Mouse (Mus musculus): ENCODE data around the gene Dlx6. TPM values are rescaled to one million over a fixed set of nuclear protein-coding genes. Genes with fewer than 3 reads are reported as not detected.

The Dlx6 gene
- polyA plus RNA-seq, 1 experiment from 2014 or later = not detected

GRCm38 (mm10) chr6:6879371-6880325, 16.5 kb downstream of the Dlx6 start:
- ATAC-seq (ENCODE audit: low read depth) = no peak
- Histone ChIP-seq H3K36me3 (ENCODE audit: control insufficient read depth, insufficient read depth, low read length) (no peaks in the 10 kb centered on the region), H3K27me3 (ENCODE audit: control insufficient read depth, insufficient read depth, low read depth, low read length) (peaks cover 95% of the 10 kb centered on the region), H3K4me1 (replicated peaks; ENCODE audit: control insufficient read depth, insufficient read depth, low read length) (peaks cover 11% of the 10 kb centered on the region), H3K4me2 (ENCODE audit: low read depth, low read length) (no peak overlapping the region), H3K9me3 (ENCODE audit: control insufficient read depth, low read length) (no peaks in the 10 kb centered on the region), H3K9ac (ENCODE audit: low read length) (no peak overlapping the region), H3K27ac (ENCODE audit: low read length) (no peak overlapping the region), H3K4me3 (ENCODE audit: low read length) (no peak overlapping the region)
- 2% methylated on average over 44 of the region's 44 CpGs for WGBS

- H3K27me3 ChIP-seq (ENCODE audit: control insufficient read depth, insufficient read depth, low read depth, low read length) = peaks cover 91% of the 10 kb centered on the region
- H3K9ac ChIP-seq (ENCODE audit: low read length) = no peak overlapping the region
- peaks cover 11% of the 10 kb centered on the region for H3K4me1 ChIP-seq (replicated peaks; ENCODE audit: control insufficient read depth, insufficient read depth, low read length)
- H3K9me3 ChIP-seq (ENCODE audit: control insufficient read depth, low read length) = no peaks in the 10 kb centered on the region
- H3K4me3 ChIP-seq (ENCODE audit: low read length) = peak overlapping the region; percentile 49
- WGBS = 2% methylated on average over 24 of the region's 24 CpGs
- peak overlapping the region; percentile 76; the same call in 1 of the 2 replicates for H3K4me2 ChIP-seq (ENCODE audit: low read depth, low read length)
- H3K27ac ChIP-seq (ENCODE audit: low read length) = no peak overlapping the region
- no peak for ATAC-seq (ENCODE audit: low read depth)
- H3K36me3 ChIP-seq (ENCODE audit: control insufficient read depth, insufficient read depth, low read length) = no peaks in the 10 kb centered on the region
Observed at GRCm38 (mm10) chr6:6880361-6881114, 17.4 kb downstream of the Dlx6 start.

GRCm38 (mm10) chr6:6881115-6881637, 18.0 kb downstream of the Dlx6 start:
- H3K27me3 ChIP-seq (ENCODE audit: control insufficient read depth, insufficient read depth, low read depth, low read length) = peaks cover 84% of the 10 kb centered on the region
- H3K4me3 ChIP-seq (ENCODE audit: low read length) = peak overlapping the region; percentile 49
- peak overlapping the region; percentile 39 for H3K9ac ChIP-seq (ENCODE audit: low read length)
- H3K4me1 ChIP-seq (replicated peaks; ENCODE audit: control insufficient read depth, insufficient read depth, low read length) = peaks cover 11% of the 10 kb centered on the region
- peak overlapping the region; percentile 76 for H3K4me2 ChIP-seq (ENCODE audit: low read depth, low read length)
- H3K36me3 ChIP-seq (ENCODE audit: control insufficient read depth, insufficient read depth, low read length) = no peaks in the 10 kb centered on the region
- WGBS = under 1% methylated on average over 30 of the region's 30 CpGs
- H3K27ac ChIP-seq (ENCODE audit: low read length) = no peak overlapping the region
- ATAC-seq (ENCODE audit: low read depth) = no peak; the same call in 1 of the 2 replicates
- H3K9me3 ChIP-seq (ENCODE audit: control insufficient read depth, low read length) = no peaks in the 10 kb centered on the region

DNA sequence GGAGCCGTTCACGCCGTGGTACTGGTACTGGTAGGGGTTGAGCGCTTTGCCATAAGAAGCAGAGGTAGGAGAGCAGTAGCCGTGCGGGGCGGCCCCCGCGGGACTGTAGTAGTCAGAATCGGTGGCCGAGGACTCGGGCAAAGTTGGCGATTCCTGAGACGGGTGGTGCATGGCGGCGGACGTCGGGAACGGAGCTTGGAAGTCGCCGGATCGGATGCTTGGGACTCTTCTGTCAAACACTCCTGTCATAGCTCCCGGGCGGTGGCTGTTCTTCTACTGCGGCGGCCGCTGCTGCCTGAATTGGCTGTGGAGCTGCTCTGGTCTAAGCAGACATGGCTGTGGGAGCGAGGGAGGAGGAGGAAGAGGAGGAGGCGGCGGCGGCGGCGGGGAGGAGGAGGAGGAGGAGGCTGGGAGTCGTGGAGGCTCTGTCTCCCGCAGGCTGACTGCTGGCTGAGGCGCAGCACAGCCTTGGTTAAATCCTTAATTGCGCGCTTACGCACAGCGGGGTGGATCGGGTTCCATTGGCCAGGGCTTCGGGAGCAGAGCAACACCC, 18.6 kb downstream of the Dlx6 start, which contains the start of gene Dlx5:
Gene Dlx5 (minus strand): TSS at position 448 of the 553 bp plus-strand sequence.
- Histone ChIP-seq H3K27me3 (ENCODE audit: control insufficient read depth, insufficient read depth, low read depth, low read length) (peaks cover 79% of the 10 kb centered on the region), H3K4me3 (ENCODE audit: low read length) (peak within 1 kb of the TSS; percentile 49), H3K27ac (ENCODE audit: low read length) (no peak within 1 kb of the TSS), H3K9ac (ENCODE audit: low read length) (peak within 1 kb of the TSS; percentile 39), H3K4me2 (ENCODE audit: low read depth, low read length) (peak within 1 kb of the TSS; percentile 76), H3K9me3 (ENCODE audit: control insufficient read depth, low read length) (no peaks in the 10 kb centered on the region), H3K4me1 (replicated peaks; ENCODE audit: control insufficient read depth, insufficient read depth, low read length) (peaks cover 11% of the 10 kb centered on the region), H3K36me3 (ENCODE audit: control insufficient read depth, insufficient read depth, low read length) (no peaks in the 10 kb centered on the region)
- under 1% methylated on average over 34 of the region's 42 CpGs for WGBS
- peak; percentile 76 for ATAC-seq (ENCODE audit: low read depth)

- peak overlapping the region; percentile 76; the same call in 1 of the 2 replicates for H3K4me2 ChIP-seq (ENCODE audit: low read depth, low read length)
- no peak overlapping the region for H3K9ac ChIP-seq (ENCODE audit: low read length)
- 10% methylated on average over 10 of the region's 11 CpGs for WGBS
- peaks cover 11% of the 10 kb centered on the region for H3K4me1 ChIP-seq (replicated peaks; ENCODE audit: control insufficient read depth, insufficient read depth, low read length)
- H3K9me3 ChIP-seq (ENCODE audit: control insufficient read depth, low read length) = no peaks in the 10 kb centered on the region
- H3K4me3 ChIP-seq (ENCODE audit: low read length) = peak overlapping the region; percentile 49
- H3K27me3 ChIP-seq (ENCODE audit: control insufficient read depth, insufficient read depth, low read depth, low read length) = peaks cover 73% of the 10 kb centered on the region
- H3K36me3 ChIP-seq (ENCODE audit: control insufficient read depth, insufficient read depth, low read length) = no peaks in the 10 kb centered on the region
- H3K27ac ChIP-seq (ENCODE audit: low read length) = no peak overlapping the region
- no peak for ATAC-seq (ENCODE audit: low read depth)
Observed at GRCm38 (mm10) chr6:6882266-6882797, 19.2 kb downstream of the Dlx6 start.

GRCm38 (mm10) chr6:6884897-6885296, 21.8 kb downstream of the Dlx6 start:
- ATAC-seq (ENCODE audit: low read depth) = no peak; the same call in 1 of the 2 replicates
- Histone ChIP-seq H3K27me3 (ENCODE audit: control insufficient read depth, insufficient read depth, low read depth, low read length) (peaks cover 59% of the 10 kb centered on the region), H3K4me3 (ENCODE audit: low read length) (no peak overlapping the region), H3K4me1 (replicated peaks; ENCODE audit: control insufficient read depth, insufficient read depth, low read length) (peaks cover 11% of the 10 kb centered on the region), H3K27ac (ENCODE audit: low read length) (no peak overlapping the region), H3K36me3 (ENCODE audit: control insufficient read depth, insufficient read depth, low read length) (no peaks in the 10 kb centered on the region), H3K9ac (ENCODE audit: low read length) (no peak overlapping the region), H3K9me3 (ENCODE audit: control insufficient read depth, low read length) (no peaks in the 10 kb centered on the region), H3K4me2 (ENCODE audit: low read depth, low read length) (no peak overlapping the region)
- WGBS = 4% methylated on average over 12 of the region's 12 CpGs

GRCm38 (mm10) chr6:6886225-6886624, 23.1 kb downstream of the Dlx6 start:
- peaks cover 47% of the 10 kb centered on the region for H3K27me3 ChIP-seq (ENCODE audit: control insufficient read depth, insufficient read depth, low read depth, low read length)
- 71% methylated on average over 3 of the region's 3 CpGs for WGBS
- H3K9me3 ChIP-seq (ENCODE audit: control insufficient read depth, low read length) = no peaks in the 10 kb centered on the region
- no peaks in the 10 kb centered on the region for H3K36me3 ChIP-seq (ENCODE audit: control insufficient read depth, insufficient read depth, low read length)
- no peak overlapping the region for H3K9ac ChIP-seq (ENCODE audit: low read length)
- H3K27ac ChIP-seq (ENCODE audit: low read length) = no peak overlapping the region
- H3K4me1 ChIP-seq (replicated peaks; ENCODE audit: control insufficient read depth, insufficient read depth, low read length) = peaks cover 7% of the 10 kb centered on the region
- H3K4me3 ChIP-seq (ENCODE audit: low read length) = no peak overlapping the region
- H3K4me2 ChIP-seq (ENCODE audit: low read depth, low read length) = no peak overlapping the region
- no peak for ATAC-seq (ENCODE audit: low read depth)

GRCm38 (mm10) chr6:6890047-6890446, 26.9 kb downstream of the Dlx6 start:
- Histone ChIP-seq H3K9ac (ENCODE audit: low read length) (no peak overlapping the region), H3K27ac (ENCODE audit: low read length) (no peak overlapping the region), H3K9me3 (ENCODE audit: control insufficient read depth, low read length) (no peaks in the 10 kb centered on the region), H3K4me3 (ENCODE audit: low read length) (no peak overlapping the region), H3K4me1 (replicated peaks; ENCODE audit: control insufficient read depth, insufficient read depth, low read length) (no peaks in the 10 kb centered on the region), H3K36me3 (ENCODE audit: control insufficient read depth, insufficient read depth, low read length) (no peaks in the 10 kb centered on the region), H3K27me3 (ENCODE audit: control insufficient read depth, insufficient read depth, low read depth, low read length) (peaks cover 14% of the 10 kb centered on the region), H3K4me2 (ENCODE audit: low read depth, low read length) (no peak overlapping the region)
- WGBS = 54% methylated on average over 6 of the region's 6 CpGs
- no peak for ATAC-seq (ENCODE audit: low read depth)

Data from lung, embryonic 16.5 days (tissue).